Mouse (Mus musculus) left cerebral cortex, postnatal 10 days (tissue): ENCODE measurements at regions not wholly inside any gene's neighbourhood (a gene's known extent, or its start where the extent isn't known, plus 50 kb on each side); places are given as distances from the start of the nearest gene placed in this dataset.

Experiments used
- DNase-seq, 2 experiments: peaks; one replicate each; pipeline ENCODE4 v3.0.0; 2021 to 2022; ENCODE audit warnings: low spot score in 2 of 2, mixed read lengths in 1 of 2; ENCODE audit errors: extremely low spot score in 1 of 2
- intact Hi-C: fragments of 180-260 bp; cut with DNase I; formaldehyde crosslinking; loops from one replicate; pipeline ENCODE4 v1.15.1; 2025

DNA sequence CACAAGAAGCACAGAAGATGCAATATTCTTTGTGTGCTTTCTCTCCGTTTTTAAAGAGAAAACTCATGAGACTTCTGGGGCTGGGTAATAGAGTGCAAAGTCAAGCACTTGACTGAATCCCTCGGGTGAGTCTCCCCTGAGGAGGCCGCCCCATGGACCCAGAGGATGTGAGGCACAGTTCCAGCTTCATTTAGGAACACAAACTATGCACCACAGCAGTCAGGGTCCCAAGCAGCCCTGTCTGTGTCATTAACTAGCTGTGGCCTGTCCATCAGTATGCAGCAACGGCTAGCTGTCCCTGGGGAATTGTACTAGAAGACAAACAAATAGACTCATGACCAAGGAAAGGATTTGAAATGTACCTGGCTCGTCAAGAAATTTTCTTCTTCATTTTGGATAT is 349.7 kb downstream of the Cbln4 start:
- intact Hi-C loops, result no loop called here
- no peak for DNase-seq

DNA sequence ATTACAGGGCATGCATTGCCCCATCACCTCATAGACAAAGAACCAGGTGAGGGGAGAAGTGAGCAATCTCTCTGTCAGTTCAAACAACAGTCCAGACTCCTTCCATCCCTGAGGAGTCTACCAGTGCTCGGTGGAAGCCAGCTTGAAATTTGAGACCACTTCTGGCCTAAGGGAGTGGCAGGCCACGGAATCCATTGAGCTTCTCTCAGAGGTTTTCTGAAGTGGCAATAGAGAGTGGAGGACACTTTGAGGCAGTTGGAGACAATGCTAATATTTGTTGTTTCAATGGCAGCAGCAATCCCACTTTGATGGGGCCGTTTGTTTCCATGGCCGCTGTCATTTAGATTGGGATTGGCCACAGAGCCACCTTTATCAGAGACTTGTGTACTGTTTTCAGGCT is 352.5 kb downstream of the Cbln4 start:
- DNase-seq, result no peak
- intact Hi-C loops, result no loop called here

DNA sequence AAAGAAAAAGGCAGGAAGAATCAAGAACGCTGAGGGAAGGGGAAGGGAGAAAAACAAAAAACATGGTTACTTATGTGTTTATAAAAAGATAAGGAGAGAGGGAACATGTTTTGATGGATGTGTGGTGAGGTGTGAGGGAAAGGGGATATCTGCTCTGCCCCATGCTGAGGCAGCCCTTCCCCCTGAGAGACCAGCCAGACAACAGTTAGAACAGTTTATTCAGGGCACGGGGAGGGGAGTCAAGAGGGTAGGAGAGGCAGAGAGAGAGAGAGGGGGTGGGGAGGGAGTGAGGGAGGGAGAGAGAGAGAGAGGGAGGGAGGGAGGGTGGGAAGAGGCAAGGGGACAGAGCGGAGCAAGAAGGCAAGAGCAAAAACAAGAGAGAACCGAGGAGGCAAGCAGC is 354.2 kb downstream of the Cbln4 start:
- intact Hi-C loops, result no loop called here
- DNase-seq, result no peak

DNA sequence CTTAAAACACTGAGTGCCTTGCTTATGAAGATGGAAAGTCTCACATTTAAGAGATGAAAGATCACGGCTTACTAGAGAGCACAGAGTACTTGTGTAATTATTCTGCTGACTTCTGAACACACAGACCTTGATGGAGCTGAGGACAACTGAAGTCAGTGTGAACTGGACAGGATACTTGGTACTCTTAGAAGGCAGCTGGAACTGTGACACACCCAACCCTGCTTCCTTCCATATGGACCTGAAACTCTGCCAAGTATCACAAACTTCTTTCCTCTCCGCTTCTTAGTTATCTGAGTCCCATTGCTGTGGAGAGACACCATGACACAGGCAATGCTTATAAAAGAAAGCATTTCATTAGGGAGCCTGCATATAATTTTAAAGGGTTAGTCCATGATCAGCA is 365.3 kb downstream of the Cbln4 start:
- no peak for DNase-seq
- intact Hi-C loops, result no loop called here

DNA sequence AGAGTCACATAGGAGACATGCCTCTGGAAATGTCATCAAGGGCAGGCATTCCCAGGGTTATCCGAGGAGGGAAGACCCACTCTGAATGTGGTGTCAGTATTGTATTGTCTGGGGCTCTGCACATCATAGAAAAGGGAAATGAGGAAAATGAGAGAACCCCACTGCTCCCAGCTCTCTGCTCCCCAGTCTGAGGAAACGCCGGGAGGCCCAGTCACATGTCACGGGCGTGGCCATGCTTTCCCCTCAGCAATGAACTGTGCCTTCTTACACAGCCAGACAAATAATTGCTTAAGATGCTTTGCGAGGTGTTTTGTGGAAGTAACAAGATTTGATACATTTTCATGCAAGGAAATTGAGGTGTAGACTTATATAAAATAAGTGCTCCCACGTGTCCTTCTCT is 366.1 kb downstream of the Cbln4 start:
- DNase-seq, result no peak
- intact Hi-C loops, result no loop called here

DNA sequence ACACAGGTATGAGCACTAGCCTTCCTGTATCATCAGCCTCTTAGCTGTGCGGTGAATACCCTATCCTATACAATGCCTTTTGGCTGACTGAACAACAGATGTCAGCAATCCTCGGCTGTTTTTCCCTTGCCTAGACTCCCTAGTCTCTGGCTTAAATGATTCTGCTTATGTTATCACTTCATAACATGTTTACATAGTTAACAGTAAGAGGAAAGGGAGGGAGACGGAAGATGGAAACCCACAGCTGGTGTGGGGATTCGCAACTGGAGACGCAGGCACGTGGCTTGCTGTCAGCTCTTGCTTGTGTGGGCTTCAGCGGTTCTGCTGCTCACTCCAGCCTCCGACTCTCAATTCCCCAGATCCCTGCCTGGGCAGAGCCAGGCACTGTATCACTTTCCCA is 367.2 kb downstream of the Cbln4 start:
- DNase-seq, result peak in 1 of 2 experiments; percentile 8
- intact Hi-C loops, result no loop called here

DNA sequence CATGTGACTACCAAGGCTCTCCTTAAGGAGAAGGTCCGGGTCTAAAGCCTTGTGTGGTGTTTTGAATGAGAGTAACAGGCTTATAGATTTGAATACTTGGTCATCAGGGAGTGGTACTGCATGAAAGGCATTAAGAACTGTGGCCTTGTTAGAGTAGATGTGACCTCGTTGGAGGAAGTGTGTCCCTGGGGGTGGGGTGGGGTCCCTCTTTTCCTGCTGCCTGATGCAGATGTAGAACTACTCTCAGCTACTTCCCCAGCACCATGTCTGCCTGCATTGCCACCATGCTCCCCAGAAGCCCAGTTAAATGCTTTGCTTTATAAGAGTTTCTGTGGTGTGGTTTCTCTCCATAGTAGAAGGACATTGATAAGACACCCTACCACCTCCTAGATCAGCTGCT is 367.9 kb downstream of the Cbln4 start:
- no peak for DNase-seq
- intact Hi-C loops, result no loop called here

DNA sequence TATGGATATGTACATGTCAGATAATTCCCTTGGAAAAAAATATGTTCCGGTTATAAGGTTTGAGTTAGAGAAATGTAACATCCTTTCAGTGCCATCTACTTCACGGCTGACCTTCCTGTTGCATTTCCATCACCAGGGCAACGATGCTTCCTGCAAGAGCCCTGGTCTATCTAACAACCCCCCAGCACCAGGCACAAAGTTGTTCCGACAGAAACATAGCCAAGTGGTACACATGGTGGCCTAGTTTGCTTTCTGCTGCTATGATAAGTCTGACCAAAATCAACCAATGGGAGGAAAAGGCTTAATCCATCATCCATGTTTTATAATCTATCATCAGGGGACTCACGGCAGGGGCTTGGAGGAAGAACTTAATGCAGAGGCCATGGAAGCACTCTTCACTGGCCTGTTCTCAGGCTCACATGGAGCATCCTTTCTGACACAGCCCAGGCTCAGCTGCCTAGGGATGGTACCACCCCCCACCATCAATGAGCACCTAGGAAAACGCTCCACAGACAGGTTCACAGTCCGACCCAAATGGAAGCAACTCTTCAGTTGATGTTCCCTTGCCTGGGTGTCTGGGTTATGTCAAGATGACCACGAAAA is 372.2 kb downstream of the Cbln4 start:
- intact Hi-C loops, result no loop called here
- DNase-seq, result no peak

DNA sequence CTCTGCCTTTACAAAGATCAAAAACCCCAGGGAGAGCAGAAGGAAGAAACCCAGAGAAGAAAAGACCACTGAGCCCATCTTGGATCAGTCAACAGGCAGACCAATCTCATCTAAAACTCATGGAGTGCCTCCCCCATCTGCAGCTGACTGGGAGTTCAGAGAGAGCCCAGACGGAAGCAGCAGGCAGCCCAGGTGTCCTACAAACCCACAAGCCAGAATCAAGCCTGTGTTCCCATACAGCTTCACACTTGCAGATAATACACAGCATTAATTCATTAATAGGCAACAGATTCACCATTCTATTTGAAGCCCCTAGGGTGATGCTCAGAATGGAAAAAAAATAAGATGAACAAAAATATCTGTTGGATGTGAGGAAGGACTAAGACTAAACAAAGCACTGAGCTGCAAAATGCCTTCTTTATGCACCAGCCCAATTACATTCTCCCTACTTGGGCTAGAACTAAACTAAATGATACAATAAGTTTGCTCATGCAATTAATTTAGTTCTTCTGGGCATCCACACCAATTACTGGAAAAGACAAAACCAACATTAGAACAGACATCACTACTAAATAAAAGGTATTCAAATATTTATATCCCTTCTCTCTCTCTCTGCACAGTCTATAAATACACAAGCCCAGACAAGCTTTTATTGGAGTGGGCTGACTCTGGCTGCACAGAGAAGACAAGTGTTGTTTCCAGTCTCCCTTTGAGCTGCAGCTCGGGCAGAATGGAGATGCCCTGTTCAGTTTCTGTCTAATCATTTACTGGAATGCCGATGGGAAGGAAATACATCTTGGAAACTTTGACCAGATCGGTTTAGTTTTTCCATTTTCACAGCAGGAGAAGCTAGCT is 374.2 kb downstream of the Cbln4 start:
- peak in 1 of 2 experiments; percentile 3 for DNase-seq
- intact Hi-C loops, result no loop called here

DNA sequence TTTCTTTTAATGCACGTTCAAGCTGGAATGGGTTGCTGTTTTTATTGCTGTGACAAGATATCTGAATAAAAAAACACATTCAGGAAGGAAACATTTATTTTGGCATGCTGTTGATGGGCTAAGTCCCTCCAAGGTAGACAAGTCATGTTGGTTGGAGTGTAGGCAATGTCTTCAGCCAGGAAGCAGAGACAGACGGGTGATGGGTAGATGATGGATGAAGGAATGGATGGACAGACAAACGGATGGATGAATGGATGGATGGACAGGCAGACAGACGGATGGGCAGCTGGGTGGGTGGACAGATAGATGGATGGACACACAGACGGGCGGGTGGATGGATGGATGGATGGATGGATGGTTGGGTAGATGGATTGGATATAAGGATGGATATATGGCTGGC is 380.7 kb downstream of the Cbln4 start:
- intact Hi-C loops, result no loop called here
- no peak for DNase-seq

DNA sequence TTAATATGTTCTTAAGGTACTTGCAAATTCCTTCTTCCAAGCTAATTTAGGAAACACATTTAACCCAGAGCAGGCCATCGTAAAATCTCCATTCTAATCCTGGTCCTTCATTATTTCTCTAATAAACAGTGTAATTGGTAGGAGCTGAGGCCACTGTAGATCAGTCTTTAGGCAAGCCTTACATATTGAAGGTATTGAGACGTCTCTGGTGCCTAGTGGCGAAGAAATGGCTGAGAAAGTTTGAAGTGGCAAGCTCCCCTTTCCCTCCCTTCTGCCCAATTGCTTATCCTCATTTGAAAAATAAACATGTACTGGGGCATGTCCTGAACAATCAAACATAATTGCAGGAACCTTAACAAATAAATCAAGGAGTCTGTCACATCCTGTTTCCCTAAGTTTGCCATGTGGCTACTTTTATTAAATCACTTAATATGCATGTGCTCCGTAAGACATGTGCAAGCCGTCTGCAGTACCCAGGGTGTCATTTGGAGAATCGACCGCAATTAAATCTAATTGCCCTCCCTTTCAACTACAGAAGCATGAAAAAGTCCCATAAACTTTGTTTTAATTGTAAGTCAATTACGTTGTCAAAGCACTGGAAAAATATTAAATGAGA is 381.3 kb downstream of the Cbln4 start:
- DNase-seq, result no peak
- intact Hi-C loops, result no loop called here

DNA sequence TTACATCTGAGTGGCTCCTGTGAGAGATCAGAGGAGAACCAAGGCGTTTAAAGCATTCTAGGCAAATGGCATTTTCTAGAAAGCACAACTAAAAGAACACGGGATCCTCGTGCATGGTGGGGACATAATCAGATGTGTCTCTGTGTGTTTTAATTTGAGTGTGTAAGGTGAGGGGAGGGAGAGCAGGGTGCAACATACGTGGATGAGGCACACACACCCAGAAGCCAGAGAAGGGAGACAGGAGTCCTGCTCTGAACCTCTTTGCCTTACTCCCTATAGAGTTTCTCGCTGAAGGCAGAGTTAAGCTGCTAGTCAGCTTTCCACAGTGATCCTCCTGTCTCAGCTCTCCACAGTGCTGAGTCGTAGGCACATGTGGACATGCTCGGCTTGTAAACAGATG is 386.1 kb downstream of the Cbln4 start:
- intact Hi-C loops, result no loop called here

DNA sequence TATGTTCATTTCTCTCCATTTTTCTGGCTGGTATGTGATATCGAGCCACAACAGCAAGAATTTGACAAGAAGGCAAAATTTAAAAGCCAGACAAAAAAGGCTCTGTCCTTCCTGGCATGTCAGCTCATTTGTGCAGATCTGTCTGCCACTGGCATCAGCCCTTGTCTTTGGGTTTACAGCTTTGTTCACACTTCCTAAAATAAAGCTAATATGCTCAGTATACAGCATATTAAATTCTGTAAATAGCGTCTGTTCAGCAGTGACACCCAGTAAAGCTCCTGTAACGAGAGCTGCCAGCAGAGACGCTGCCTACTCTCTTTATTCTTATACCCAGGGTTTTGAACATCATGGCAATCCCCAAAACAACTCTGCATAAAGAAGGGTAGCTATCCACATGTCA is 401.5 kb downstream of the Cbln4 start:
- intact Hi-C loops, result no loop called here
- DNase-seq, result no peak

More for the DNA sequence above, 386.1 kb downstream of the Cbln4 start:
- DNase-seq, result no peak

DNA sequence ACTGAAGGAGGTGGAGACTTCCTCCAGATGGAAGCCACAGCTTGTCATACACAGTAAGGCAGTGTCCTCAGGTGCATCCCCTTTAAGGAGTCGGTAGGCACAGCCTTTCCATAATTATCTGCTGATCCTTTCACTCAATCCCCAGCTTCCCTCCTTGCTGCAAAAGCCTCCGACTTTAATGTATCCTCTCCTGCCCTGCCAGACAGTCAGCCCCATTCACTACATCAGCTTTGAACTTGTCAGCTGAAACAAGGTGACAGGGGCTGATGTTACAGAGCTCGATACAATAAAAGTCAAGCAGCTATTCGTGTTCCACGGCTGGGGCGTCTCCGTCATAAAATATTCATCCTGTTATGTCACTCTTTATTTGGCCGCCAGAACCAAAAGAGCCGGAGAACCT is 402.8 kb downstream of the Cbln4 start:
- intact Hi-C loops, result no loop called here
- DNase-seq, result no peak

DNA sequence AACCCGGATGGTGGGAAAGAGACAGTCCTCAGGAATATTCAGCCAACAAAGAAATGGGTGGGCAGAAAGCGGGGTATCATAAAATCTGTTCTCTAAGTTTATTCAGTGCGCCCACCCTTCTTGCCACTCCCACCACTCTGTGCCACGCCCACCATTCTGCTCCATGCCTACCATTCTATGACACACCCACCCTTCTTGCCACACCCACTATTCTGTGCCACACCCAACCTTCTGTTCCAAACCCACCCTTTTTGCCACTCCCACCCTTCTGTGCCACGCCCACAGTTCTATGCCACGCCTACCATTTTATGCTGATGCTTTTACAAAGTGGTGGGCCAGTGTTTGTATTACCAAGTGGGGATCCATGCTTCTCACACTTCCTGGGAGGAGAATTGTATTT is 404.3 kb downstream of the Cbln4 start:
- intact Hi-C loops, result no loop called here
- DNase-seq, result no peak

DNA sequence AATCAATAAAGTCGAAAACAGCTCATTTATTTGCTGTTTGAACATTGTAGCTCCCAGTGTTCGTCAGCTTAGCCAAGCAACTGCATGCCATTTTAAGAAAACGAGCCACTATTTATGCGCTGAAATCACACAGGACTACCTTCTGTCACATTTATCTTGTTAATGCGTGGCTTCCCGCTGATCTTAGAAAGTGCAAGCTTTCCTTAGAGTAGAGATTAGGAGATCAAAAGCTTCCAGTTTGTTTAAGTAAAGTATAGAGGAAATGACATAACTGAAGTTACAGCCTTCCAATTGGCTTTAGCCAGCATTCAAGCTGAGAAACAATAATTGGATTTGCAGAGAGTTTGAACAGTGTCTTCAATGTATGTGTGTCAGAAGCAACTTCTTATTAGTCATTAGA is 406.4 kb downstream of the Cbln4 start:
- no peak for DNase-seq
- intact Hi-C loops, result no loop called here

DNA sequence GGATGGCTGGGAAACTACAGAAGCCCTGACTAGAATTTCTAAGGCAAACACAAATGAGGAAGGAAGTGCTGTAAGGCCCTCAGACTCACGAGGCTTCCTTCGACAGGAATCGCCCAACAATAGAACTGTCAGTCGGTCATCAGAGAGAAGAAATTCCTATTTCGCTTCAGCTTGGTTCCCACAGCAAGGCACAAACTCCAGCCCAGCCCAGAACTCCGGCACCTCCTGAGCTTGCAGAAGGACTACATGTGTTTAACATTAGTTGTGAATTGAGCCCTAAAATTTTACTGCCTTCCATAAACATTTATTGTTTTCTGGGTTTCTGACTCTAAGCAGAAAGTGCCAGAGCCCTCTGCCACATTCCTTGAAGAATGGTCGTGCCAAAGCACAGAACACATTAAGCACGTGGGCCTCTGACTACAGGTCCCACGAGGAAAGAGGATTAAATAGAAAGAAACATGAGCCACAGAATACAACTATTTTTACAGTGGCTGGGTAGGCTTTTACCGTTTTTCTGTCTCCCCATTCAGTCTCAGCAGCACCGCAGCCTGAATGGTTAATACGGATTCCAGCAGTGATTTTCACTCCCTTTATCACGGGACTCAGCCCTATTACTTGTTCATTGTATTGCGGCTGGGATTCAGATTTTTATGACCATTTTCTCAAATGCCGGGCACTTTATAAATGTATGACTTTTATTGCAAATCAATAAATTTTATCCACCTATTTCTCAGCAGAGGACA is 409.7 kb downstream of the Cbln4 start:
- DNase-seq, result no peak
- intact Hi-C loops, result no loop called here

DNA sequence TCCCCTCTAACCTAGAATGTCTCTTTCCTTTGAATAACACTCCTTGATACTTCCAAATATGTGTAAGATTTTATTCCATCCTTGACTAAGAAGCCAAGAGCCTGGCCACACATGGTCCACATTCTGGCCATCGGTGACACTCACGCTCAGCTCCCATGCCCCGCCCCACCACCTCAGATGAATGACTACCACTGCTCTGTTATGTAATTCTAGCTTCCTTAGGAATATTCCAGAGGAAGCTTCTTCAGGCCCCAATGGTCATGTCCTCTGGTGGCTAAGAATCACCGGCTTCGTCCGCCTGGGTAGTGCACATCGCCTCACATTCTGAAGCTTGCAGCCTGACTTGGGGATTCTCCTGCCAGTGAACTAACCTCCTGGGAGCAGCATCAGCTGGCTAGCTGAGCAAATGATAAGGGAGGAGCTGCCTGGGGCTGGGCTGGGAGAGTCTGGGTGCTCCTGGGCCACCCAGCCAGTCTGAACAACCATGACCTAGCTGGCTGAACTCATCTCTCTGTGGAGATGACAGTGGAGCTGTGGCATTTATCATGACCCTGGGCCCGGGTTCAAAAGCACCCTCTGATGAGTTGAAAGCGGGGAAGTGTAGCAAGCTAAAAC is 413.1 kb downstream of the Cbln4 start:
- no peak for DNase-seq
- intact Hi-C loops, result no loop called here

DNA sequence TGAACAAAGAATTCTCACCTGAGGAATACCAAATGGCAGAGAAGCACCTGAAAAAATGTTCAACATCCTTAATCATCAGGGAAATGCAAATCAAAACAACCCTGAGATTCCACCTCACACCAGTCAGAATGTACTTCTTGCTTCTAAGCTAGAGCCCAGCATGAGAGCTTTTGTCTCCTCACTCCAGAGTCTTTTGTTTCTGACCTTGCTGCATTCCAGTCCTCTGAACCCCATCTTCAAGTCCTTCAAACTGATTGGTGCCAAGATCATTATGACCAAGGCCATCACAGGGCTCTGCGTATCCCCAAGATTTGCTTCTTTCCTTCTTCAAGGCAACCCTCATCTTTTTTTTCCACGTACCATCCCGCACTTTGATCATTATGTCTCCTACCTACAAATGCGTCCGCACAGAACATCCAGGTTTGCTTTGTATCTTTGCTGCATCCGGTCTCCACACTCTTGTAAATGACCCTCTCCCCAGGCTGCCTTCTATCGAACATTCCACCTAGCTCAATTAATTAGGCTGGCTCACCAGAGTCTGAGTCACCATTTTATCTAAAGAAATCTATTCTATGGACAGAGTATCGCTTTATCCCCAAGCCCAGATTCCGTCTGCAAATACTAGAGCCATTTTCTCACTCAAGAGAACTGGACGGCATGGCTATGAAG is 414.9 kb downstream of the Cbln4 start:
- no peak for DNase-seq
- intact Hi-C loops, result no loop called here
